Comparison of ENCODE assay signal across 19 mouse cellular contexts in the genomic region with DNA sequence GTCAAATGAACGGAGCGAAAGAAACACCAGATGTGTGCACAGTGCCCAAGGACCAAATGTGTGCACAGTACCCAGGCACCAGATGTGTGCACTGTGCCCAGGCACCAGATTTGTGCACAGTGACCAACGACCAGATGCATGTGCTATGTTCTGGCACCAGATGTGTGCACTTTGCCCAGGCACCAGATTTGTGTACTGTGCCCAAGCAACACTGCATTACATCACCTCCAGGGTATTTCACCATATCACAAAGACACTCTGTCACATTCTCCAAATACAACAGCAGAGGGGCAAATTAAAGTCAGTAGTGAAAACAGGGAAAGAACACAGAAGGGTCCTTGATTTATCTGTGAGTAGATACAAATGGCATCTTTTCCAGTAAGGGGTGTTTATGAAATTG.
DNase-seq lines count a peak whose midpoint lies in the region; ATAC-seq lines count a peak whose summit lies in the region.
"Had no signal": no experiment of that assay in that cellular context is flagged by ENCODE, and none has a peak within 500 bp of the region (broad histone marks: within the 10 kb centered on the region; RNA-seq: fewer than 3 reads in every experiment).

No protein-coding gene starts in this region.

- no peaks in the 10 kb centered on the region for H3K27me3 ChIP-seq in heart, embryonic 11.5 days (ENCODE audit: control insufficient read depth, insufficient read depth, low read length)
- no peaks in the 10 kb centered on the region for H3K27me3 ChIP-seq in liver, embryonic 11.5 days (replicated peaks; ENCODE audit: control insufficient read depth, insufficient read depth, low read length)
- H3K27me3 ChIP-seq: heart, embryonic 12.5 days had no signal

- no peaks in the 10 kb centered on the region for H3K9me3 ChIP-seq in heart, embryonic 11.5 days (replicated peaks; ENCODE audit: control insufficient read depth, low read length)
- H3K9me3 ChIP-seq in liver, embryonic 11.5 days (ENCODE audit: control insufficient read depth, low read length), result no peaks in the 10 kb centered on the region
- H3K9me3 ChIP-seq: forebrain, embryonic 10.5 days had no signal

- H3K4me1 ChIP-seq in heart, embryonic 11.5 days (ENCODE audit: control insufficient read depth, insufficient read depth, low read length), result no peaks in the 10 kb centered on the region
- H3K4me1 ChIP-seq in liver, embryonic 11.5 days (replicated peaks; ENCODE audit: control insufficient read depth, insufficient read depth, low read length), result no peaks in the 10 kb centered on the region
- H3K4me1 ChIP-seq: forebrain, embryonic 10.5 days; heart, embryonic 12.5 days had no signal

- H3K4me2 ChIP-seq in heart, embryonic 11.5 days, result no peak overlapping the region
- no peak overlapping the region for H3K4me2 ChIP-seq in liver, embryonic 11.5 days
- H3K4me2 ChIP-seq: heart, embryonic 12.5 days had no signal

- no peak for DNase-seq in heart, adult 18-20 months
- no peak for DNase-seq in liver, embryonic 11.5 days (ENCODE audit: low spot score)
- no peak for DNase-seq in liver
- DNase-seq in fat pad, adult 2 months (ENCODE audit: extremely low read depth, low read depth, low spot score), result peak; percentile 58
- no peak for DNase-seq in thymus, adult 18-20 months
- DNase-seq: adrenal gland, adult 2 months; cerebellum, adult 11 months; cerebellum, adult 8-10 months; cerebellum, postnatal 14 days; gastrocnemius, postnatal 36 days; heart, adult 11 months; heart, postnatal 36 days had no signal

- no peaks in the 10 kb centered on the region for H3K36me3 ChIP-seq in heart, embryonic 11.5 days (ENCODE audit: control insufficient read depth, insufficient read depth, low read length)
- no peaks in the 10 kb centered on the region for H3K36me3 ChIP-seq in liver, embryonic 11.5 days (ENCODE audit: control insufficient read depth, insufficient read depth, low read length)
- H3K36me3 ChIP-seq: forebrain, embryonic 10.5 days; heart, embryonic 12.5 days had no signal

- ATAC-seq in heart, embryonic 11.5 days (replicated peaks; ENCODE audit: insufficient number of reproducible peaks, low FRiP score, low TSS enrichment), result 0 out of 2 replicates have a peak, but pooled peaks have one; percentile 35
- ATAC-seq in liver, embryonic 11.5 days (replicated peaks; ENCODE audit: low FRiP score), result peak; percentile 62
- ATAC-seq: activated CD4-positive, CD25-positive, alpha-beta regulatory T cell, adult 4 months; forebrain, embryonic 14.5 days; hindbrain, postnatal 0 days; Patski had no signal

- no peak overlapping the region for H3K9ac ChIP-seq in heart, embryonic 11.5 days (ENCODE audit: low read depth, low read length)
- H3K9ac ChIP-seq in liver, embryonic 11.5 days (ENCODE audit: low read depth, low read length), result no peak overlapping the region
- H3K9ac ChIP-seq: heart, embryonic 12.5 days had no signal

- WGBS in heart, embryonic 11.5 days (ENCODE audit: insufficient replicate concordance), result 72% methylated on average over 3 of the region's 3 CpGs
- WGBS in liver, embryonic 11.5 days, result 77% methylated on average over 3 of the region's 3 CpGs

- H3K27ac ChIP-seq in heart, embryonic 11.5 days (ENCODE audit: low read depth, low read length), result no peak overlapping the region
- H3K27ac ChIP-seq in liver, embryonic 11.5 days (ENCODE audit: low read depth, low read length), result no peak overlapping the region
- H3K27ac ChIP-seq: forebrain, embryonic 10.5 days; hindbrain, postnatal 0 days had no signal

- no peak overlapping the region for H3K4me3 ChIP-seq in heart, embryonic 11.5 days (ENCODE audit: low read depth, low read length)
- no peak overlapping the region for H3K4me3 ChIP-seq in liver, embryonic 11.5 days (ENCODE audit: low read depth, low read length)
- H3K4me3 ChIP-seq: forebrain, embryonic 10.5 days; heart, embryonic 12.5 days had no signal
